Mouse (Mus musculus) heart, embryonic 14.5 days (tissue): ENCODE measurements around the gene Pm20d1. TPM values are rescaled to one million over a fixed set of nuclear protein-coding genes. Genes with fewer than 3 reads are reported as not detected.

Experiments
- ATAC-seq: fragments of 200-750 bp; cut with Nextera tagmentation; 2 replicates; pipeline ENCODE4 v1.8.0; 2017; ENCODE audit warnings: low read depth, moderate TSS enrichment; ENCODE audit not compliant: insufficient number of reproducible peaks, insufficient read depth, low FRiP score
- H3K27ac ChIP-seq, 2 experiments: fragments of 200-500 bp in 1 of 2; fragments of 300-500 bp in 1 of 2; sonication (generic) in 1 of 2; replicated peaks in 1 of 2; 2 replicates each; pipeline ENCODE4 v1.5.1; 2012 to 2014; ENCODE audit warnings: low read depth in 2 of 2, low read length in 2 of 2, control low read depth in 1 of 2, mild to moderate bottlenecking in 1 of 2, mixed read lengths in 1 of 2; ENCODE audit not compliant: control insufficient read depth in 1 of 2, insufficient read depth in 1 of 2
- H3K27me3 ChIP-seq: fragments of 300-500 bp; sonication (generic); 2 replicates; pipeline ENCODE4 v1.6.1; 2014; ENCODE audit warnings: mild to moderate bottlenecking, low read length, control low read depth; ENCODE audit not compliant: control insufficient read depth, insufficient read depth
- H3K36me3 ChIP-seq: fragments of 300-500 bp; sonication (generic); 2 replicates; pipeline ENCODE4 v1.6.1; 2014; ENCODE audit warnings: mild to moderate bottlenecking, control low read depth, low read length, mixed read lengths; ENCODE audit not compliant: control insufficient read depth, insufficient read depth
- H3K4me1 ChIP-seq, 2 experiments: fragments of 200-500 bp in 1 of 2; fragments of 300-500 bp in 1 of 2; sonication (generic) in 1 of 2; 2 replicates each; pipeline ENCODE4 v1.6.1; 2012 to 2014; ENCODE audit warnings: low read length in 2 of 2, control low read depth in 1 of 2, mixed read lengths in 1 of 2; ENCODE audit not compliant: control insufficient read depth in 2 of 2, insufficient read depth in 2 of 2
- H3K4me2 ChIP-seq: fragments of 300-500 bp; sonication (generic); 2 replicates; pipeline ENCODE4 v1.6.1; 2014; ENCODE audit warnings: mild to moderate bottlenecking, low read length
- H3K4me3 ChIP-seq, 2 experiments: fragments of 200-500 bp in 1 of 2; fragments of 300-500 bp in 1 of 2; sonication (generic) in 1 of 2; 2 replicates each; pipeline ENCODE4 v1.5.1; 2012 to 2014; ENCODE audit warnings: low read length in 2 of 2, mild to moderate bottlenecking in 2 of 2, control low read depth in 1 of 2, low read depth in 1 of 2, moderate library complexity in 1 of 2; ENCODE audit not compliant: control insufficient read depth in 1 of 2, insufficient read depth in 1 of 2
- H3K9ac ChIP-seq: fragments of 300-500 bp; sonication (generic); 2 replicates; pipeline ENCODE4 v1.6.1; 2014; ENCODE audit warnings: mild to moderate bottlenecking, low read length
- H3K9me3 ChIP-seq: fragments of 300-500 bp; sonication (generic); 2 replicates; pipeline ENCODE4 v1.6.1; 2016; ENCODE audit warnings: low read length, control low read depth; ENCODE audit not compliant: control insufficient read depth
- WGBS: fragments of 180-500 bp; shearing (Covaris S2); extraction: QIAGEN DNeasy Blood & Tissue Kit; methylation state at CpG from one replicate; pipeline ENCODE4 v1.1.7; 2014; 5-methylcytosine and 5-hydroxymethylcytosine counted together
- polyA plus RNA-seq: library from polyadenylated mRNA; unstranded; fragments of >200 nt; fragmentation: Nextera tagmentation; extraction: Ambion mirVana; gene quantifications from 2 replicates; pipeline ENCODE4 v1.2.1, GENCODE M21; 2014

Gene Pm20d1
- 2.1 and 2.2 TPM in 2 replicates for polyA plus RNA-seq

- H3K4me2 ChIP-seq, result peak within 1 kb of the TSS; percentile 60
- H3K9ac ChIP-seq, result peak within 1 kb of the TSS; percentile 67
- H3K4me3 ChIP-seq, result peak within 1 kb of the TSS; percentile 32 to 43
- H3K9me3 ChIP-seq, result no peaks in the 10 kb centered on the region
- 6% methylated on average over 26 of the region's 26 CpGs for WGBS
- H3K36me3 ChIP-seq, result no peaks in the 10 kb centered on the region
- peaks cover 0 to 6% of the 10 kb centered on the region in 2 experiments; a peak in 2 of 4 replicates for H3K4me1 ChIP-seq
- peak within 1 kb of the TSS; percentile 10 to 22; a peak in 3 of 4 replicates for H3K27ac ChIP-seq
- peak; percentile 80 for ATAC-seq
- H3K27me3 ChIP-seq, result no peaks in the 10 kb centered on the region
These were observed at the start of gene Pm20d1 for GRCm38 (mm10) chr1:131797202-131797909. Gene Pm20d1, plus strand, starts transcription at chr1:131797381.

- H3K4me1 ChIP-seq, result peaks cover 15 to 23% of the 10 kb centered on the region in 2 experiments
These were observed 49.4 kb upstream of the Pm20d1 start for GRCm38 (mm10) chr1:131747761-131748160.

GRCm38 (mm10) chr1:131748636-131749035 is 48.5 kb upstream of the Pm20d1 start:
- H3K27me3 ChIP-seq, result peaks cover 5% of the 10 kb centered on the region; the same call in 1 of the 2 replicates
- H3K9ac ChIP-seq, result no peak overlapping the region
- 78% methylated on average over 2 of the region's 2 CpGs for WGBS
- peaks cover 14 to 23% of the 10 kb centered on the region in 2 experiments for H3K4me1 ChIP-seq
- no peak overlapping the region for H3K4me2 ChIP-seq
- no peak overlapping the region for H3K27ac ChIP-seq
- ATAC-seq, result no peak
- no peak overlapping the region for H3K4me3 ChIP-seq
- no peaks in the 10 kb centered on the region for H3K9me3 ChIP-seq
- no peaks in the 10 kb centered on the region for H3K36me3 ChIP-seq

More at GRCm38 (mm10) chr1:131747761-131748160, 49.4 kb upstream of the Pm20d1 start:
- no peak overlapping the region for H3K4me2 ChIP-seq
- WGBS, result 63% methylated on average over 2 of the region's 2 CpGs
- H3K36me3 ChIP-seq, result no peaks in the 10 kb centered on the region
- no peak for ATAC-seq
- no peak overlapping the region for H3K27ac ChIP-seq
- no peak overlapping the region for H3K9ac ChIP-seq
- H3K27me3 ChIP-seq, result peaks cover 5% of the 10 kb centered on the region; the same call in 1 of the 2 replicates
- H3K4me3 ChIP-seq, result no peak overlapping the region
- H3K9me3 ChIP-seq, result no peaks in the 10 kb centered on the region

- peaks cover 5% of the 10 kb centered on the region; the same call in 1 of the 2 replicates for H3K27me3 ChIP-seq
- H3K4me3 ChIP-seq, result no peak overlapping the region
- H3K9me3 ChIP-seq, result no peaks in the 10 kb centered on the region
- 73% methylated on average over 15 of the region's 15 CpGs for WGBS
- H3K4me1 ChIP-seq, result peaks cover 15 to 25% of the 10 kb centered on the region in 2 experiments
- no peak overlapping the region for H3K9ac ChIP-seq
- ATAC-seq, result no peak
- H3K36me3 ChIP-seq, result no peaks in the 10 kb centered on the region
- H3K27ac ChIP-seq, result no peak overlapping the region
- H3K4me2 ChIP-seq, result no peak overlapping the region
These were observed 47.3 kb upstream of the Pm20d1 start for GRCm38 (mm10) chr1:131749706-131750545.

- no peak for ATAC-seq
- 81% methylated on average over 3 of the region's 3 CpGs for WGBS
- peaks cover 20 to 31% of the 10 kb centered on the region in 2 experiments for H3K4me1 ChIP-seq
- no peak overlapping the region for H3K4me3 ChIP-seq
- H3K36me3 ChIP-seq, result no peaks in the 10 kb centered on the region
- H3K4me2 ChIP-seq, result no peak overlapping the region
- H3K27me3 ChIP-seq, result peaks cover 5% of the 10 kb centered on the region; the same call in 1 of the 2 replicates
- 0 out of 4 replicates have a peak overlapping the region, but pooled peaks of 1 of the 2 experiments have one; percentile 9 for H3K27ac ChIP-seq
- no peak overlapping the region for H3K9ac ChIP-seq
- H3K9me3 ChIP-seq, result no peaks in the 10 kb centered on the region
These were observed 45.8 kb upstream of the Pm20d1 start for GRCm38 (mm10) chr1:131751181-131751890.

GRCm38 (mm10) chr1:131751891-131752311 is 45.3 kb upstream of the Pm20d1 start:
- Histone ChIP-seq H3K9me3 (no peaks in the 10 kb centered on the region), H3K9ac (no peak overlapping the region), H3K36me3 (no peaks in the 10 kb centered on the region), H3K4me2 (0 out of 2 replicates have a peak overlapping the region, but pooled peaks have one; percentile 6), H3K27ac (0 out of 4 replicates have a peak overlapping the region, but pooled peaks of 1 of the 2 experiments have one; percentile 9), H3K4me3 (no peak overlapping the region), H3K27me3 (peaks cover 5% of the 10 kb centered on the region; the same call in 1 of the 2 replicates), H3K4me1 (peaks cover 20 to 31% of the 10 kb centered on the region in 2 experiments)
- WGBS, result 66% methylated on average over 10 of the region's 10 CpGs
- no peak for ATAC-seq
